In the genomic region with DNA sequence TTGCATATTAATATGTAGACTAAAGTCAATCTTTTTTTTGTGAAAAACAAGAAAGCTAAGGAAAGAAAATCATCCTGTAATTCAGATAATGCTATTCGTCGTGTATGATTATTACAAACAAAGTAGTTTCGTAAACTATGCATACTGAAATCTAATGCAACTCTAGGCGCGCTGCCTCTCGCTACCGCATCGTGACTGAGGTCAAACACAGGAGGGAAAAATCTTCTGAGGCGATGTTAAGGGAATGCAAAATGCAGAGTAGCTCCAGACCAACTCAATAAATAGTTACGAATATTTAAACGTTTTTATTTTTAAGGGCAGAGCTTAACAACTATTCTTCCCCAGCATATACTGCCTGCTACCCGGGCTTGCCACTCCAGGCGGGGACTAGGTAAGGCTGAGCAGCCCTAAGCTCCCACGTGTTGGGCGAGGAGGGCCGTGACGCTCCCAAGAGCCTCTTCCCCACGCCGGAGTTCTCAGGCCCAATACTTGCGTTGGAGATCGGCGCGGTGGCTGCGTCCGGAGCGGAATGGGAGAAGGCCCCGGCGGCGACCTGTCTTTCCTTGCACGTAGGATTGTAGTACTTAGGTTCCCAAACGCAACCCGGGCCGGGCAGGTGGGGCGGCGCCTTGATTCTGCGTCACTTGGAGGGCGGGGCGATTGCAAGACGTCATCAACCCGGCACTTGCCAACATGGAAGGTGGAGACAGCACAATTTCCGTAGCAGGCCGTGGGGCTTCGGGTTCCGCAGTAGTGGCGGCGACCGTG, we compare ENCODE assay signal across 8 mouse cellular contexts. TPM values are rescaled to one million over a fixed set of nuclear protein-coding genes. Genes with fewer than 3 reads are reported as not detected.
DNase-seq lines count a peak whose midpoint lies in the region; ATAC-seq and TF ChIP-seq lines count a peak whose summit lies in the region.

Dus4l (minus strand) TSS at position 630 of the 768 bp plus-strand sequence.
Cog5 (plus strand) TSS at position 673 of the 768 bp plus-strand sequence.

- H3K27ac ChIP-seq in gastrocnemius, adult 2 months, result peak within 1 kb of the TSS; percentile 98

- H3K4me3 ChIP-seq in gastrocnemius, adult 2 months, result peak within 1 kb of the TSS; percentile 96

- no peak for TF ChIP-seq CTCF in gastrocnemius, adult 2 months (IDR thresholded peaks at IDR 0.05)

- peak; percentile 95 for ATAC-seq in common myeloid progenitor, adult 5-6 weeks (replicated peaks; ENCODE audit: low read depth, poor library complexity, severe bottlenecking)
- peak; percentile 94 for ATAC-seq in megakaryocyte progenitor cell, adult 5-6 weeks (replicated peaks; ENCODE audit: poor library complexity)

- DNase-seq in ZHBTc4 (ENCODE audit: low read depth, low spot score), result peak; percentile 97
- DNase-seq in gastrocnemius, adult 2 months, result peak; percentile 95
- DNase-seq in induced T-regulatory cell, adult 2 months (ENCODE audit: low read depth), result peak; percentile 97
- DNase-seq in left cerebral cortex, adult 9 months (ENCODE audit: low spot score in 2 of 2), result peak; percentile 83 to 97
- peak; percentile 96 for DNase-seq in right cerebral cortex, postnatal 14 days
- DNase-seq in urinary bladder, postnatal 36 days (ENCODE audit: low spot score in 2 of 2), result peak; percentile 98 to 99

- intact Hi-C loops in gastrocnemius, adult 2 months (cut with DNase I), result loop anchor here (1.0 kb wide), 1 partner anchor 19 kb away; no protein-coding TSS in a partner anchor

RNA-seq across cellular contexts. Expression of gene Dus4l, which starts in this region (rescaled TPM):
- 13.1 and 40.1 TPM in 2 replicates for total RNA-seq in common myeloid progenitor, adult 5-6 weeks (2017)
- 1 to 10 TPM; 3.2 to 5.7 TPM for total RNA-seq in gastrocnemius, adult 2 months (2021)
- 15.5 and 17.7 TPM in 2 replicates for total RNA-seq in megakaryocyte progenitor cell, adult 5-6 weeks (2015)
- total RNA-seq in megakaryocyte progenitor cell, adult 5-6 weeks (2017), result 10.0 and 15.4 TPM in 2 replicates

RNA-seq across cellular contexts. Expression of gene Cog5, which starts in this region (rescaled TPM):
- 72.0 and 73.7 TPM in 2 replicates for total RNA-seq in common myeloid progenitor, adult 5-6 weeks (2017)
- total RNA-seq in gastrocnemius, adult 2 months (2021), result 10 to 100 TPM; 29.2 to 31.7 TPM
- 91.9 and 93.5 TPM in 2 replicates for total RNA-seq in megakaryocyte progenitor cell, adult 5-6 weeks (2015)
- 60.3 and 62.2 TPM in 2 replicates for total RNA-seq in megakaryocyte progenitor cell, adult 5-6 weeks (2017)

Comparison
In these comparisons a context has a peak if more than half of its experiments do, and no peak if none do; other contexts are left out.
1. Peak in every context shown above with its lines: DNase-seq, ATAC-seq, H3K4me3 ChIP-seq and H3K27ac ChIP-seq.